Mouse (Mus musculus): ENCODE measurements around the gene Ctr9.

- TF ChIP-seq CTCF (IDR thresholded peaks at IDR 0.05; ENCODE audit: borderline replicate concordance, control insufficient read depth, extremely low read depth, insufficient read depth, low read length, poor library complexity) (no peak), POLR2A (IDR thresholded peaks at IDR 0.05; ENCODE audit: control insufficient read depth, extremely low read depth, insufficient read depth, low read length, poor library complexity) (no peak)
These were observed 39.4 kb upstream of the Ctr9 start for GRCm38 (mm10) chr7:110989286-110989879.

All from thymus, adult 2 months (tissue).